Mouse (Mus musculus): ENCODE measurements around the gene Rab8a. TPM values are rescaled to one million over a fixed set of nuclear protein-coding genes. Genes with fewer than 3 reads are reported as not detected.

Rab8a gene
- total RNA-seq, 2 experiments from 2014 or later: 35.4 to 36.1 TPM

DNA sequence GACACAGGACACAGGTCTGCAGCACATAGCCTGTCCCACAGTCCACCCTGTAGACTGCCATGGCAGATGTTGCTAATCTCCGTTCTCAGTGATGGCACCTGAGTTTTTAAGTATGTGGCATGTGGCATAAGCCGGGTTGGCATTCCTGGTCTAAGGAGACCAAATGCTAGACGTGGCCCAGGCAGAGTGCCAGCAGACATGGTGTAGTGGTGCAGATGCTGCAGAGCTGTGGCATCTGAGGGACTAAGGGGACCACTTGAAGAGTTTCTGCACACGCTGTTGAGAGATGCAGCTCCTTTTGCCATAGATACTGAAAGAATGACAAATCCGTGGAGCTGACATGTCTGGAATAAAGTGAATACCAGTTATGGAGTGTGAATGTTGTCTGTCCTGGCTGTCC lies 61.7 kb downstream of the Rab8a start:
- no peak for DNase-seq (ENCODE audit: low spot score in 2 of 2)
- TF ChIP-seq CTCF (conservative IDR thresholded peaks at IDR 0.05): no peak
- Histone ChIP-seq H3K4me3 (no peak overlapping the region), H3K27ac (no peak overlapping the region)

Other genes starting within 250 kb of the Rab8a start
- 10 to 100 TPM; 17.8 to 18.9 TPM for gene Zfp961, start 210.2 kb upstream of the Rab8a start, total RNA-seq (2021)
- gene Cyp4f18, start 151.6 kb upstream of the Rab8a start, total RNA-seq (2021): not detected
- gene Olfr372, start 120.0 kb upstream of the Rab8a start, total RNA-seq (2021): not detected
- gene Olfr373, start 78.0 kb upstream of the Rab8a start, total RNA-seq (2021): not detected
- gene Olfr374, start 54.2 kb upstream of the Rab8a start, total RNA-seq (2021): not detected
- gene Tpm4, start 26.2 kb upstream of the Rab8a start, total RNA-seq (2021): 10 to 100 TPM; 25.2 to 25.4 TPM
- gene Hsh2d, start 28.4 kb downstream of the Rab8a start, total RNA-seq (2021): under 1 TPM; 0.20 to 0.25 TPM
- not detected for gene Cib3, start 51.6 kb downstream of the Rab8a start, total RNA-seq (2021)
- gene Gm11034, start 52.4 kb downstream of the Rab8a start, total RNA-seq (2021): not detected
- gene Fam32a, start 58.5 kb downstream of the Rab8a start, total RNA-seq (2021): 10 to 100 TPM; 56.1 to 63.4 TPM
- gene Ap1m1, start 78.8 kb downstream of the Rab8a start, total RNA-seq (2021): 10 to 100 TPM; 93.4 to 95.1 TPM
- 1 to 10 TPM; 6.7 to 7.9 TPM for gene Gm10282, start 144.1 kb downstream of the Rab8a start, total RNA-seq (2021)
- 10 to 100 TPM in 1 of 2 experiments, 1 to 10 TPM in 1; 9.1 to 17.4 TPM for gene Klf2, start 157.8 kb downstream of the Rab8a start, total RNA-seq (2021)